Mouse (Mus musculus): ENCODE measurements around the gene Alk. TPM values are rescaled to one million over a fixed set of nuclear protein-coding genes. Genes with fewer than 3 reads are reported as not detected.

Alk gene
- polyA plus RNA-seq, 1 experiment from 2014 or later = 0.09 TPM

DNA sequence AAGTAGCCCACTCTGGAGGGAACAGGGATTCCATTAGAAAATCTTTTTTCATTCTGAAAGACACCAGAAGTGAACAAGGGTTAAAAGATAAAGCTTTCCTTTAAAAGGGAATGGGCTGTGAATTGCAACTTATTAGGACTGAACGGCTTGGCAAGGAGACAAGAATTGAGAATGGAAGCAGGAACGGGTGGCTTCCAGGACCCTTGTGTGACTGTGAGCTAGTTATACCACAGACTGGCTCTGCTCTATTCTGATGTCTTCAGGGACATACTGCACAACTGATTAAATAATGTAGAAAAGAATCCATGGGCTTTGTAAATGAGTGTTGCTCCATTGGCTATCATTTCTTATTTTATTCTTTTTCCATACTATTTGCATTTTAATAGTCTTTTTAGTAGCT is 33.0 kb downstream of the Alk start:
- Histone ChIP-seq H3K4me1 (0 out of 2 replicates have a peak, but pooled peaks cover 3% of the 10 kb centered on the region), H3K4me3 (no peak overlapping the region), H3K27me3 (ENCODE audit: poor library complexity, severe bottlenecking) (no peaks in the 10 kb centered on the region), H3K36me3 (replicated peaks) (no peaks in the 10 kb centered on the region), H3K27ac (no peak overlapping the region), H3K9me3 (no peaks in the 10 kb centered on the region)
- 90% methylated on average over 2 of the region's 2 CpGs for WGBS
- DNase-seq (ENCODE audit: extremely low spot score, low spot score) = no peak

DNA sequence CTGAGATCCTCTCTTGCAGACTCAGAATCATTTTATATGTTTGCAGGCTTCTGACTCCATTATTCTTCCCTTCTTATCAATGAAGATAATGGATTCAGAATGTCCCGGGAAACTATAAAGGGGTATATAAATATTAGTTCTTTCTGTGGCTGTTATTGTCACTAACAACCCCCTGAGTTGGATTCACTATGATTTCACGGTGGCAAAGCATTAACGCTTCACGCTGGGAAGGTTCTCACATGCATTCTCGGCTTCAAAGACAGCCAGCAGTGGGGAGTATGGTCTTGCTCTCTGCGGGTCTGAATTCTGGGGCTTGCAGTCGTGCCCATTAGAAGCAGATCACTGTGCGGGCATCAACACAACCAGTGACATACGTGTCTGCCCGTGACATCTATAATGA is 34.9 kb downstream of the Alk start:
- H3K36me3 ChIP-seq (replicated peaks) = no peaks in the 10 kb centered on the region
- no peak for DNase-seq (ENCODE audit: extremely low spot score, low spot score)
- no peak overlapping the region for H3K27ac ChIP-seq
- 0 out of 2 replicates have a peak, but pooled peaks cover 3% of the 10 kb centered on the region for H3K4me1 ChIP-seq
- H3K9me3 ChIP-seq = no peaks in the 10 kb centered on the region
- no peak overlapping the region for H3K4me3 ChIP-seq
- WGBS = 76% methylated on average over 10 of the region's 10 CpGs
- no peaks in the 10 kb centered on the region for H3K27me3 ChIP-seq (ENCODE audit: poor library complexity, severe bottlenecking)

DNA sequence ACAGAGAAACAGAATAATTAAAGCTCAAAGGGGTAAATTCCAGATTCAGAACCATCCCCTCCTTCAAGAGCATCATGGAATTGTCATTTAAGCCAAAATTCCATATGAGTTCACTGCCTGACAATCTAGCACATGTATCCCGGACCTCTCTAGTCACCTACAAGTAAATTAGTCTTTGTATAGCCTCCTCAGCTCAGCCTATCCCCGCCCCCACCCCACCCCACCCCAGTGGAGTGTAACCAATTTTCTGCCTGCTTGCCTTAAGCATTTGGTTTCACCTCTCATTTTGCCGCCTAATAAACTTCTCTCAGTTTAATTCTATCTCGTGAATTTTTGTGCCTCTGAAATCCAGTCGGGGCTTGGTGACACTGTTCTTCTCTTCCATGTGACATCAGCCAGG is 41.0 kb downstream of the Alk start:
- Histone ChIP-seq H3K27ac (no peak overlapping the region), H3K27me3 (ENCODE audit: poor library complexity, severe bottlenecking) (no peaks in the 10 kb centered on the region), H3K4me1 (peaks cover 14% of the 10 kb centered on the region), H3K4me3 (no peak overlapping the region), H3K36me3 (replicated peaks) (no peaks in the 10 kb centered on the region), H3K9me3 (peaks cover 7% of the 10 kb centered on the region; the same call in 1 of the 2 replicates)
- no peak for DNase-seq (ENCODE audit: extremely low spot score, low spot score)
- 60% methylated on average over 5 of the region's 5 CpGs for WGBS

DNA sequence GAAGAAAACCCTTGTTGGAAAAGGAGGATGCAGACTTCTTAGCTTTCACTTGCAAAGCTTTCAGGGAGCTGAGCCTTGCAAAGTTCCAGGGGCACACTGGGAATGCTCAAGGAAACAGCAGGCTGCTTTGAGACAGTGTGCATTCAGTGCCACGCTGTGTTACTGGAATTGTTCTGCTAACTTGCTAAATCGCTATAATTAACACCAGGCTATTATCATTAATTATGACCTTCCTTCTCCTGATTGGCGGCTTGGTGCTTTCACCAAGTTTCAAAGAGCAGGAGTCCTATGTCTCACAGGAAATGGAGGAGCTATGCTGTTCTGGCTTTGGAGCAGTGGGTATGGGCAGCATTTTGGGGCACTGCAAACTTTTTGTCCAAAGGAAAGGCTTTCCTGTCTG is 43.0 kb downstream of the Alk start:
- Histone ChIP-seq H3K36me3 (replicated peaks) (no peaks in the 10 kb centered on the region), H3K27ac (no peak overlapping the region), H3K4me1 (peaks cover 22% of the 10 kb centered on the region), H3K4me3 (no peak overlapping the region), H3K27me3 (ENCODE audit: poor library complexity, severe bottlenecking) (no peaks in the 10 kb centered on the region), H3K9me3 (peaks cover 7% of the 10 kb centered on the region; the same call in 1 of the 2 replicates)
- no peak for DNase-seq (ENCODE audit: extremely low spot score, low spot score)
- 68% methylated on average over 3 of the region's 3 CpGs for WGBS

DNA sequence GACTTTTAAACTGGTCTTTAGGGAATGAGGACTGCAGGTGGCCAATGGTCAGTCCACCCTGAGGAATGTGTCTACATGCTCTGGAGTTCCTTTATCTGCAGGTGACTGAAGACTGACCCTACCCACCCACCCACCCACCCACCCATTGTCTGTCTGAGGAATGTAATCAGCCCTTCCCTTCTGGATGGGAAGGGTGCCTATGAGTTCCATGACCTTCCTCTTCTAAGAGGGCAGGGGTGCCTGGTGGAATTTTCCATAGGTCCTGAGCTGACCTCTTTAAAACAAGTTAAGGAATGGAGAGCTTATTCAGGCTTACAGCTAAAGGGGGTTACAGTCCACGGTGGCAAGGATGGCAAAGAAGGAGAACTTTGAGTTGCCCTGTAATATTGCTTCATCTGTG is 43.7 kb downstream of the Alk start:
- H3K36me3 ChIP-seq (replicated peaks) = no peaks in the 10 kb centered on the region
- no peak for DNase-seq (ENCODE audit: extremely low spot score, low spot score)

DNA sequence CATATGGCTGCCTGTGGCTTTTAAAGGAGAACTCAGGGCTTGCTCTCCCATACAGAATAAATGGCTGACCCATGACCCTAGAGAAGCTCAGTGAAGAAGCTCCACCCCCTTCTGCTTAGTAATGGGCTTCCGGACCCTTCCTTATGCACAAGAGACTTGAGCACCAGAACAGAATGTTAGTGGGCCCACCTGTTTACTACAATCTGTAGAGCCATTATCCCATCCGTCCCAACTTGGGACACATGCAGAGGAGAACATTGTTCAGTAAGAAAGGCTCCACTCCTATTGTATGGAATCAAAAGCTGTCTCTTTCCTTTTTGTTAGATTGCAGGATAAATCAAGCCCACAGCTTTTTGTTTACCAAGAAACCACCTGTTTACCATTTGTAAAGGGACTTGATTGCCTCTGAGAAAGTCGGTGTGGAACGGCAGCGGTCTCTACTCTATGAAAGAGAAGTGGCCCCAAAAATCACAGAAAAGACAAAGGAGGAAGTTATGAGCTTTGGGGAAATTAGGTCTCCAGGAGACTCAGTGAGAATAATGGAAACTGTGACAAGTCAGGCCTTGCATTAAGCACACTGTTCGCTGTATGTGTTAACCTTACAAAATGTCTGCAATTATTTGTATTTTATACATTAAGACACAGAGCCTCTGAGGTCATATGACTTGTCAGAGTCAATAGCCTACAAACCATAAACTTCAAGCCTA is 47.2 kb downstream of the Alk start:
- no peaks in the 10 kb centered on the region for H3K27me3 ChIP-seq (ENCODE audit: poor library complexity, severe bottlenecking)
- 67% methylated on average over 6 of the region's 6 CpGs for WGBS
- no peak for DNase-seq (ENCODE audit: extremely low spot score, low spot score)

More for the DNA sequence above, 43.7 kb downstream of the Alk start:
- H3K27ac ChIP-seq = no peak overlapping the region
- H3K4me3 ChIP-seq = no peak overlapping the region
- 77% methylated on average over 1 of the region's 1 CpGs for WGBS
- peaks cover 7% of the 10 kb centered on the region; the same call in 1 of the 2 replicates for H3K9me3 ChIP-seq
- no peaks in the 10 kb centered on the region for H3K27me3 ChIP-seq (ENCODE audit: poor library complexity, severe bottlenecking)
- peaks cover 22% of the 10 kb centered on the region for H3K4me1 ChIP-seq

DNA sequence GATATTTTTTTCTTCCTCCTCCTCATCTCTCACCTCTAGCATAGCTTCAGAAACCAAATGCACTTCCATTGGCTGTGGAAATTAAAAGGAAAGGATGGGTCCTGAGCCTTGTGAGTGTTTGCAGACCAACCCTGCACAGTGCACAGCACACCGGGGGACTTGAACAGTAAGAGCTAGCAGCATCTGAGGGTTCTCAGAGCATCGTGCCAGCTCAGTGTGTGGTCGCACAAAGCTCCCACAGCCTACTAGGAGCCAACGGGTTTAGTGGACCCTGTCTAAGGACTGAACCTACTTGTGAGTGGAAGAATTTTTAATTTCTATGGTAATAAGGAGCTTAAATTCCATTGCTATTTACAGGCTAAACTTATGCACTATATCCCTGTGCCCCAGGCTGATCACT is 58.2 kb downstream of the Alk start:
- no peak overlapping the region for H3K27ac ChIP-seq
- no peak overlapping the region for H3K4me3 ChIP-seq
- no peaks in the 10 kb centered on the region for H3K27me3 ChIP-seq (ENCODE audit: poor library complexity, severe bottlenecking)
- 83% methylated on average over 4 of the region's 4 CpGs for WGBS
- no peaks in the 10 kb centered on the region for H3K9me3 ChIP-seq
- no peaks in the 10 kb centered on the region for H3K4me1 ChIP-seq
- no peaks in the 10 kb centered on the region for H3K36me3 ChIP-seq (replicated peaks)
- DNase-seq (ENCODE audit: extremely low spot score, low spot score) = no peak

More for the DNA sequence above, 47.2 kb downstream of the Alk start:
- no peak overlapping the region for H3K27ac ChIP-seq
- H3K36me3 ChIP-seq (replicated peaks) = no peaks in the 10 kb centered on the region
- peaks cover 16% of the 10 kb centered on the region for H3K4me1 ChIP-seq
- H3K4me3 ChIP-seq = no peak overlapping the region
- peaks cover 7% of the 10 kb centered on the region; the same call in 1 of the 2 replicates for H3K9me3 ChIP-seq

DNA sequence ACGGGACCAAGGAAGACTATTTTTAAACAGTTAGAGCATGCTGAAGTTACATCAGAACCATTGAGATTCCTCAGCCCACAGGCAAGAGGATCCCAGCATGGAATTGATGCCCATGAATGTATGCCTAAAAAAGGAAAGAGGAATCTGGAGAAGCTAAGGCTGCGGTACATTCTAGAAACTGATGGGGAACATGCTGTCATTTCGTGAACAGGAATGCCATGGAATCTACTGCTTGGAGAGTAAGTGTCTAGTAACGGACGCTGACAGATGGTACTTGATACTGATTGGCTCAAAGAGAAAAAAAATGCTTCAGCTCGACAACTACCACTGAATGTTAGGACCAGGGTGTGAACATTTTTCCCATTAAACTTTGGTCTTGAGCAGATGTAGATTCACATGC is 69.1 kb downstream of the Alk start:
- Histone ChIP-seq H3K4me1 (no peaks in the 10 kb centered on the region), H3K27ac (no peak overlapping the region), H3K9me3 (no peaks in the 10 kb centered on the region), H3K4me3 (no peak overlapping the region), H3K36me3 (replicated peaks) (no peaks in the 10 kb centered on the region), H3K27me3 (ENCODE audit: poor library complexity, severe bottlenecking) (no peaks in the 10 kb centered on the region)
- 89% methylated on average over 6 of the region's 6 CpGs for WGBS
- no peak for DNase-seq (ENCODE audit: extremely low spot score, low spot score)

DNA sequence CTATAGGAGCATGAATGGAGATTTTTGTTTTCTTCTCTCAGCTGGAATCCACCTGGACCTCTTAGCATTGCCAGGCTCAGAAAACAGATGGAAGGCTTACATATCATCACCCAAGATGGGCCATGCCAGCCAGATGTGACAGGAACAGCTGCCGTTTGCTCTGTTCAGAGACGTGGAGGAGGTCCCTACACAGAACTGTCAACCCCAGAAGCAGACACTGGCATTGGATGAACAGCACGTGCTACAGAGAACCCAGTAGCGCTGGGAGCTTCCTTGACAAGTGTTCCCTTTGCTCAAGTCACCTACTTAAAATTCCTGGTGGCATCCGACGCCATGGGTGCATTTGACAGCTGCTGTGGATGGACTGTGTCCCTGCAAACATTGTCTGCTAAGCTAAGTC is 72.2 kb downstream of the Alk start:
- 85% methylated on average over 6 of the region's 6 CpGs for WGBS
- no peaks in the 10 kb centered on the region for H3K36me3 ChIP-seq (replicated peaks)

DNA sequence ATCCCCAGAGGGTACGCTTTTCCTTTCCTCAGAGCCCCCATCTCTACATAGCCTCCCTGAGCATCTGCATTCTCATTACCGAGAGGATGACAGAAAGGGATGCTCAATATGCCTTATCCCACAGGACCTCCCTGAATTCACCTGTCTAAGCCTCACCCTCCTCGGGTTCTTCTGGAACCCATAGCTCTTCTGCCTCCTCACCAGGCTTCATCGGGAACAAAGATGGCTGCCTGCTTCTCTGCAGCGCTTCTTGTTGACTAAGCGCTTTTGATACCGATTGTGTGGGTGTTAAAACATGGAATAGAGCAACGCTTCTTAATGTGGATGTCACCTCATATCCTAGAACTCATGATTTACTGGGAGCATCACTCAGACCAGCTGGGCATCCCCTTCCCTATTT is 75.9 kb downstream of the Alk start:
- Histone ChIP-seq H3K27me3 (ENCODE audit: poor library complexity, severe bottlenecking) (no peaks in the 10 kb centered on the region), H3K4me1 (no peaks in the 10 kb centered on the region), H3K27ac (no peak overlapping the region), H3K36me3 (replicated peaks) (no peaks in the 10 kb centered on the region), H3K9me3 (no peaks in the 10 kb centered on the region), H3K4me3 (no peak overlapping the region)
- 94% methylated on average over 8 of the region's 8 CpGs for WGBS
- no peak for DNase-seq (ENCODE audit: extremely low spot score, low spot score)

More for the DNA sequence above, 72.2 kb downstream of the Alk start:
- H3K4me3 ChIP-seq = no peak overlapping the region
- no peaks in the 10 kb centered on the region for H3K4me1 ChIP-seq
- no peak for DNase-seq (ENCODE audit: extremely low spot score, low spot score)
- H3K27me3 ChIP-seq (ENCODE audit: poor library complexity, severe bottlenecking) = no peaks in the 10 kb centered on the region
- H3K9me3 ChIP-seq = no peaks in the 10 kb centered on the region
- H3K27ac ChIP-seq = no peak overlapping the region

DNA sequence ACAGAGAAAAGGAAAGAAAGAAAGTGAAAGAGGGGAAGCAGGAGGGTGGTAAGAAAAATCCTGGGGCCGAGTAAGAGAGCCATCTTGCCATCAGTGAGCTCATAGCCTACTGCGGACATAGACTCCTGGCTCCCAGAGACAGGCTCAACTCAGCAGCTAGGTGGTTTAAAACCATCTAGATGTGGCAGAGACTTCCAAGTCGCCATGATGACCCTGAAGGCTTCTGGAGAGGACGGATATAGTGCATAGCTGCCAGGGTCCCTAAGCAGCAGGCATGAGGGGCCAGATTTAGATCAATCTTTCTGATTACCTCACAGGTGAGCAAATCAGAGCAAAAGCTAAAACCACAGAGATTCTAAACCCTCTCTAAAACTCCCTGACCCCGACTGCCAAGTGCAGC is 76.9 kb downstream of the Alk start:
- 89% methylated on average over 5 of the region's 5 CpGs for WGBS
- H3K4me1 ChIP-seq = no peaks in the 10 kb centered on the region
- no peak for DNase-seq (ENCODE audit: extremely low spot score, low spot score)
- H3K4me3 ChIP-seq = no peak overlapping the region
- H3K36me3 ChIP-seq (replicated peaks) = no peaks in the 10 kb centered on the region
- no peak overlapping the region for H3K27ac ChIP-seq
- no peaks in the 10 kb centered on the region for H3K9me3 ChIP-seq
- no peaks in the 10 kb centered on the region for H3K27me3 ChIP-seq (ENCODE audit: poor library complexity, severe bottlenecking)

DNA sequence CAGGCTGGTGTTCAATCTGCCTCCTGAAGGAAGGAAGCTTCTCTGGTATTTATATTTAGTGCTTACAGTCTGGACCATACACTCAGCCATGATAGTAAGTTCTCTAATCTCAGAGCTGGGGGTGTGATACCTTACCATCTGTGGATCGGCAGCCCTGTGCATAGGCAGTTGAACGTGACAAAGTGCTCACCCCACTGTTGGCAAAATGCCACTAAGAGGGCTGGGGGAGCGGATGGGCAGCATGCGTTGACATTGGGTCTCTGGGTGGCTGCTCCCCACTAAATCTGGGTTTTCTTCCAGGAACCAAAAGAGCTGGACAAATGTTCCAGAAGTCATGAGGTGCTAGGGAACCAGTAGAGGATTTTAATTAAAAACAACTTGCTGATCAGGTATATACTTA is 78.1 kb downstream of the Alk start:
- no peaks in the 10 kb centered on the region for H3K36me3 ChIP-seq (replicated peaks)
- no peak overlapping the region for H3K27ac ChIP-seq
- no peaks in the 10 kb centered on the region for H3K27me3 ChIP-seq (ENCODE audit: poor library complexity, severe bottlenecking)
- 95% methylated on average over 4 of the region's 4 CpGs for WGBS
- no peak for DNase-seq (ENCODE audit: extremely low spot score, low spot score)
- H3K4me1 ChIP-seq = no peaks in the 10 kb centered on the region
- H3K4me3 ChIP-seq = no peak overlapping the region
- H3K9me3 ChIP-seq = no peaks in the 10 kb centered on the region

DNA sequence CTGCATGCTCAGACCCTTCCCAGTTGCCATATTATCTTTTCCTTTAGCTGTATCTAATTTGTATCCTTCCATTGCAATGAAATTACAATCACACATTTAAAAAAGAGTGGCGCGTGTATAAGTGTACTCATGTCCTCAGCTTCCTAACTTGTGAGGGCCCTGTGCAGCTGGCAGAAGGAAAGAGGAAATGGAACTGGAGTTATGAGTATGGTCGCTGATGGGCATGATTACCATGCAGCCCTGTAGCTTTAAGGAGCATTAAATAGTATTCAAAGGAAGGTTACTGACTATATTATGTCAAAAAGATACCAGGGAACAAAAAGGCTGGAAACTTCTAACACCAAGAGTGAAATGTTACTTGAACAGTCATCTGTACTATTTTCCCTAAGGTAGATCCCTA is 79.6 kb downstream of the Alk start:
- Histone ChIP-seq H3K9me3 (no peaks in the 10 kb centered on the region), H3K4me1 (no peaks in the 10 kb centered on the region), H3K4me3 (no peak overlapping the region), H3K27me3 (ENCODE audit: poor library complexity, severe bottlenecking) (no peaks in the 10 kb centered on the region), H3K27ac (no peak overlapping the region), H3K36me3 (replicated peaks) (no peaks in the 10 kb centered on the region)
- 90% methylated on average over 3 of the region's 3 CpGs for WGBS
- DNase-seq (ENCODE audit: extremely low spot score, low spot score) = no peak

DNA sequence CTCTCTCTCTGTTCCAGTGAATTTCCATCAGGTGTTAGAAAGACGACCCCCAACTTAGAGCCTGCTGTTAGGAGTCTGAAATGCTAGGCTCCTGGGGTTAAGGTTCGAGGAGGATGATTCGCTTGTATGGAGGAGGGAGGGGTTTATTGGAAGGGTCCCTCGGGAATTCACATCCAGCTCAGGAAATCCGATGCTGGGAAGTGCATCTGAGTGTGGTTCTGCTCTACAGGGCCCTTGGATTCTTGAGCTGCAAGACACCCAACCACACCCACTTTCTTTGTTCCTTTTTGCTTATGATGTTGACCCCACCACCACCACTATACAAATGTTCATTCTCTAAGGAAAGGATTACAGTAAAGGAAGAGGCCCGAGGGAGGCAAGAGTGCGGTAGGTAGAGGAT is 81.4 kb downstream of the Alk start:
- no peaks in the 10 kb centered on the region for H3K9me3 ChIP-seq
- H3K27me3 ChIP-seq (ENCODE audit: poor library complexity, severe bottlenecking) = no peaks in the 10 kb centered on the region
- H3K4me3 ChIP-seq = no peak overlapping the region
- DNase-seq (ENCODE audit: extremely low spot score, low spot score) = no peak
- no peak overlapping the region for H3K27ac ChIP-seq
- 50% methylated on average over 7 of the region's 7 CpGs for WGBS
- no peaks in the 10 kb centered on the region for H3K36me3 ChIP-seq (replicated peaks)
- H3K4me1 ChIP-seq = no peaks in the 10 kb centered on the region

Data from forebrain, embryonic 10.5 days (tissue).